Mouse (Mus musculus) embryonic facial prominence, embryonic 13.5 days (tissue): ENCODE results near the gene Ss18l1. TPM values are rescaled to one million over a fixed set of nuclear protein-coding genes. Genes with fewer than 3 reads are reported as not detected.

ENCODE experiments used
- ATAC-seq: fragments of 200-750 bp; cut with Nextera tagmentation; 2 replicates; pipeline ENCODE4 v1.8.0; 2017; ENCODE audit warnings: low read depth; ENCODE audit not compliant: insufficient number of reproducible peaks, insufficient read depth, low FRiP score, low TSS enrichment
- H3K27ac ChIP-seq: fragments of 300-500 bp; sonication (generic); 2 replicates; pipeline ENCODE4 v1.5.1; 2015; ENCODE audit warnings: moderate library complexity, mild to moderate bottlenecking, inconsistent platforms
- H3K27me3 ChIP-seq: fragments of 300-500 bp; sonication (generic); 2 replicates; pipeline ENCODE4 v1.6.1; 2015; ENCODE audit warnings: mild to moderate bottlenecking, inconsistent platforms
- H3K36me3 ChIP-seq: fragments of 300-500 bp; sonication (generic); 2 replicates; pipeline ENCODE4 v1.6.1; 2015; ENCODE audit warnings: mild to moderate bottlenecking, inconsistent platforms
- H3K4me1 ChIP-seq: fragments of 300-500 bp; sonication (generic); 2 replicates; pipeline ENCODE4 v1.6.1; 2015; ENCODE audit warnings: inconsistent platforms
- H3K4me2 ChIP-seq: fragments of 300-500 bp; sonication (generic); 2 replicates; pipeline ENCODE4 v1.6.1; 2015; ENCODE audit warnings: moderate library complexity, mild to moderate bottlenecking, inconsistent platforms
- H3K4me3 ChIP-seq: fragments of 300-500 bp; sonication (generic); 2 replicates; pipeline ENCODE4 v1.5.1; 2015; ENCODE audit warnings: mild to moderate bottlenecking, inconsistent platforms
- H3K9ac ChIP-seq: fragments of 300-500 bp; sonication (generic); 2 replicates; pipeline ENCODE4 v1.6.1; 2015; ENCODE audit warnings: mild to moderate bottlenecking, inconsistent platforms
- H3K9me3 ChIP-seq: fragments of 300-500 bp; sonication (generic); 2 replicates; pipeline ENCODE4 v1.6.1; 2016; ENCODE audit warnings: inconsistent platforms
- WGBS: fragments of 180-500 bp; shearing (Covaris S2); methylation state at CpG from one replicate; pipeline ENCODE4 v1.1.7; 2015; ENCODE audit warnings: mixed read lengths; 5-methylcytosine and 5-hydroxymethylcytosine counted together
- polyA plus RNA-seq: library from polyadenylated mRNA; unstranded; fragments of >200 nt; fragmentation: Nextera tagmentation; extraction: Ambion mirVana; gene quantifications from 2 replicates; pipeline ENCODE4 v1.2.1, GENCODE M21; 2015

The Ss18l1 gene
- polyA plus RNA-seq, 1 experiment from 2014 or later: 6.2 TPM

DNA sequence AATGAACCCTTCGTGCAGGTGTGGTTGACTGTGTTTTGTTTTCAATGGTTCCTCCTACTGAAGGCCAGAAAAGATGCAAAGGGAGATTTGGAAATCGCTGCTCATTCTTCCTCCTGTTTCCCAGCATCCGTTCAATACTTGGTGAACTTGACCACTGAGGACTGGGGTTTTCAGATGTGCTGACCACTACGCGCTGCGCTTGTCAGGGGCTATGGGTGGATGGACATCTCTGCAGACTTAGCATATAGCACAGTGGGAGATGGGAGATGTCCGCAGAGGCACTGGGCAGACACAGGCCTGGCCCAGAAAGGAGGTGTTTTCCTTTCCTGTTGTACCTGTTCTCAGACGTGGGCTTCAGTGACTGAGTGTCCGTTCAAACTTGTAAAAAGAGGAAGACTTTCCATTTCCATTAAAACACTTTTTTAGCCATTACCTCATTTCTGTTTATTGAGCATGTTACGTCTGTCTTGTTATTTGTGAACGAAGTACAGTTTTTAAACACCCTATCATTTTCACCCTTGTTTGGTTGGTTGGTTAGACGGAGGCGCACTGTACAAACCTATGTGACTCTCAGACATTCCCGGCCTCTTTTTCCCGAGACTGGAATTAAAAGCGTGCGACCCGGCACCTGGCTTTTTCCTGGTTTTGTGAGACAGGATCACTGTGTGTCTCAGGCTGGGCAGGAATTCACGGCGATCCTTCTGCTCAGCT lies 27.6 kb downstream of the Ss18l1 start:
- peak; percentile 37; the same call in 1 of the 2 replicates for ATAC-seq
- H3K27ac ChIP-seq: peak overlapping the region; percentile 77; the same call in 1 of the 2 replicates
- H3K36me3 ChIP-seq: peaks cover 34% of the 10 kb centered on the region
- H3K4me2 ChIP-seq: peak overlapping the region; percentile 87
- no peaks in the 10 kb centered on the region for H3K27me3 ChIP-seq
- 33% methylated on average over 20 of the region's 20 CpGs for WGBS
- H3K4me1 ChIP-seq: peaks cover 11% of the 10 kb centered on the region
- no peaks in the 10 kb centered on the region for H3K9me3 ChIP-seq
- peak overlapping the region; percentile 68 for H3K4me3 ChIP-seq
- peak overlapping the region; percentile 79 for H3K9ac ChIP-seq

GRCm38 (mm10) chr2:180070481-180071453 lies 28.5 kb downstream of the Ss18l1 start, which contains the start of gene Mtg2:
TSS of gene Mtg2 (plus strand) at chr2:180070588.
- WGBS: 4% methylated on average over 58 of the region's 58 CpGs
- H3K27me3 ChIP-seq: no peaks in the 10 kb centered on the region
- peaks cover 11% of the 10 kb centered on the region for H3K4me1 ChIP-seq
- peak within 1 kb of the TSS; percentile 77 for H3K27ac ChIP-seq
- H3K4me3 ChIP-seq: peak within 1 kb of the TSS; percentile 68
- no peaks in the 10 kb centered on the region for H3K9me3 ChIP-seq
- peaks cover 29% of the 10 kb centered on the region for H3K36me3 ChIP-seq
- peak within 1 kb of the TSS; percentile 79 for H3K9ac ChIP-seq
- peak within 1 kb of the TSS; percentile 87 for H3K4me2 ChIP-seq
- peak; percentile 93 for ATAC-seq

GRCm38 (mm10) chr2:180071671-180072070 lies 29.4 kb downstream of the Ss18l1 start:
- 0 out of 2 replicates have a peak overlapping the region, but pooled peaks have one; percentile 87 for H3K4me2 ChIP-seq

GRCm38 (mm10) chr2:180072886-180073285 lies 30.6 kb downstream of the Ss18l1 start:
- Histone ChIP-seq H3K9ac (no peak overlapping the region), H3K4me2 (no peak overlapping the region), H3K9me3 (no peaks in the 10 kb centered on the region), H3K4me1 (peaks cover 11% of the 10 kb centered on the region), H3K27ac (no peak overlapping the region), H3K36me3 (peaks cover 27% of the 10 kb centered on the region), H3K27me3 (no peaks in the 10 kb centered on the region), H3K4me3 (no peak overlapping the region)
- no peak for ATAC-seq
- 90% methylated on average over 7 of the region's 7 CpGs for WGBS

More at GRCm38 (mm10) chr2:180071671-180072070, 29.4 kb downstream of the Ss18l1 start:
- Histone ChIP-seq H3K4me3 (no peak overlapping the region), H3K27ac (no peak overlapping the region), H3K9ac (no peak overlapping the region), H3K36me3 (peaks cover 29% of the 10 kb centered on the region), H3K4me1 (peaks cover 11% of the 10 kb centered on the region), H3K9me3 (no peaks in the 10 kb centered on the region), H3K27me3 (no peaks in the 10 kb centered on the region)
- ATAC-seq: no peak
- 74% methylated on average over 2 of the region's 2 CpGs for WGBS

GRCm38 (mm10) chr2:180077622-180078021 lies 35.3 kb downstream of the Ss18l1 start:
- WGBS: 68% methylated on average over 3 of the region's 3 CpGs
- no peaks in the 10 kb centered on the region for H3K27me3 ChIP-seq
- ATAC-seq: no peak
- H3K9me3 ChIP-seq: no peaks in the 10 kb centered on the region
- no peak overlapping the region for H3K4me2 ChIP-seq
- H3K27ac ChIP-seq: no peak overlapping the region
- H3K4me3 ChIP-seq: no peak overlapping the region
- H3K4me1 ChIP-seq: no peaks in the 10 kb centered on the region
- H3K36me3 ChIP-seq: peaks cover 34% of the 10 kb centered on the region
- no peak overlapping the region for H3K9ac ChIP-seq

GRCm38 (mm10) chr2:180080680-180081079 lies 38.4 kb downstream of the Ss18l1 start:
- H3K36me3 ChIP-seq: peaks cover 46% of the 10 kb centered on the region
- H3K4me1 ChIP-seq: peaks cover 13% of the 10 kb centered on the region
- no peaks in the 10 kb centered on the region for H3K9me3 ChIP-seq
- H3K4me2 ChIP-seq: no peak overlapping the region
- no peak overlapping the region for H3K4me3 ChIP-seq
- 78% methylated on average over 8 of the region's 8 CpGs for WGBS
- no peak overlapping the region for H3K9ac ChIP-seq
- no peak for ATAC-seq
- H3K27me3 ChIP-seq: no peaks in the 10 kb centered on the region
- H3K27ac ChIP-seq: no peak overlapping the region

DNA sequence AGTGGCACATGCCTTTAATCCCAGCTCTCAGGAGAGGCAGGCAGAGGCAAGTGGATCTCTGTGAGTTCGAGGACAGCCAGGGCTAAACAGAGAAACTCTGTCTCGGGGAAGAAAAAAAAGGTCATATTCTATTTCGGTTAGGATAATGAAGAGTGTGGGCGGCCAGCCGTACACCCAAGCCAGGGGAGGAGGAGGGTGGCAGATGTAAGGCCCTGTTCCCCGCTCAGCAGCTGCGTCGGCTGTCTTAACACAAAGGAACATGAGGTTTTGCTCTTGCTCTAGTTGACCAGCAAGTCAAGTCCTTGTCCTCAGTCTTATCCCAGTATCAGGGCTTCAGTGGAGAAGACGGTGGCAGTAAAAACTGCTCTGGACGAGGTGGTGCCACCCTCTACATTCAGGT lies 40.8 kb downstream of the Ss18l1 start:
- no peak overlapping the region for H3K9ac ChIP-seq
- WGBS: 87% methylated on average over 10 of the region's 10 CpGs
- H3K27me3 ChIP-seq: no peaks in the 10 kb centered on the region
- H3K27ac ChIP-seq: no peak overlapping the region
- H3K4me3 ChIP-seq: no peak overlapping the region
- peaks cover 13% of the 10 kb centered on the region for H3K4me1 ChIP-seq
- ATAC-seq: no peak
- no peaks in the 10 kb centered on the region for H3K9me3 ChIP-seq
- H3K36me3 ChIP-seq: peaks cover 47% of the 10 kb centered on the region
- H3K4me2 ChIP-seq: no peak overlapping the region

- H3K4me1 ChIP-seq: peaks cover 13% of the 10 kb centered on the region
- H3K9ac ChIP-seq: no peak overlapping the region
- no peak overlapping the region for H3K4me3 ChIP-seq
- H3K4me2 ChIP-seq: no peak overlapping the region
- H3K27me3 ChIP-seq: no peaks in the 10 kb centered on the region
- no peak overlapping the region for H3K27ac ChIP-seq
- no peak for ATAC-seq
- peaks cover 42% of the 10 kb centered on the region for H3K36me3 ChIP-seq
- no peaks in the 10 kb centered on the region for H3K9me3 ChIP-seq
- 14% methylated on average over 3 of the region's 3 CpGs for WGBS
These were observed 42.3 kb downstream of the Ss18l1 start for GRCm38 (mm10) chr2:180084565-180084964.

GRCm38 (mm10) chr2:180085926-180086636 lies 43.8 kb downstream of the Ss18l1 start:
- no peak for ATAC-seq
- 0 out of 2 replicates have a peak overlapping the region, but pooled peaks have one; percentile 32 for H3K9ac ChIP-seq
- no peak overlapping the region for H3K4me2 ChIP-seq
- H3K4me3 ChIP-seq: no peak overlapping the region
- no peaks in the 10 kb centered on the region for H3K9me3 ChIP-seq
- H3K27me3 ChIP-seq: no peaks in the 10 kb centered on the region
- WGBS: 84% methylated on average over 16 of the region's 16 CpGs
- H3K36me3 ChIP-seq: peaks cover 42% of the 10 kb centered on the region
- H3K27ac ChIP-seq: no peak overlapping the region
- peaks cover 13% of the 10 kb centered on the region for H3K4me1 ChIP-seq

DNA sequence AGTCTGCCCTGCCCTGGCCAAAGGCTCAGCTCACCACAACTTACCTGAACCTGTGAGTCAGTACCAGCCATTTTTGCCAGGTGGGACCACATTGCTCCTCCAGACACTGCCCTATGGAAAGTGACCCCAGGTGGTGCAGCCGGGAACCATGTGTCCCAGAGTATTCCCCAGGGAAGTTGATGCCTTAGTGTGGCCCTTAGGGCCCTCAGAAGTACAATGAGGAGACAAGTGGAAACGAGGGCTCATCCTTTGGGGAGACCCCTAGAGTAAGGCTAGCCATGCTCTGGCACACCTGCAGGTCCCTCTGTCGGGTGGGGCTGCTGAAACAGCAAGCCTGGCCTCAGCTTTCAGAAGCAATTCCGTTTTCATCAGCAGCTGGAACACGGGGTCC lies 44.3 kb downstream of the Ss18l1 start:
- no peaks in the 10 kb centered on the region for H3K27me3 ChIP-seq
- no peak overlapping the region for H3K4me2 ChIP-seq
- H3K36me3 ChIP-seq: peaks cover 38% of the 10 kb centered on the region
- H3K9me3 ChIP-seq: no peaks in the 10 kb centered on the region
- no peak overlapping the region for H3K4me3 ChIP-seq
- no peak overlapping the region for H3K27ac ChIP-seq
- H3K9ac ChIP-seq: no peak overlapping the region
- peaks cover 13% of the 10 kb centered on the region for H3K4me1 ChIP-seq
- WGBS: 82% methylated on average over 5 of the region's 5 CpGs
- ATAC-seq: no peak

GRCm38 (mm10) chr2:180087472-180087871 lies 45.2 kb downstream of the Ss18l1 start:
- no peak overlapping the region for H3K4me3 ChIP-seq
- ATAC-seq: no peak
- H3K9ac ChIP-seq: no peak overlapping the region
- no peaks in the 10 kb centered on the region for H3K9me3 ChIP-seq
- H3K27me3 ChIP-seq: no peaks in the 10 kb centered on the region
- peaks cover 13% of the 10 kb centered on the region for H3K4me1 ChIP-seq
- 91% methylated on average over 4 of the region's 4 CpGs for WGBS
- no peak overlapping the region for H3K4me2 ChIP-seq
- H3K27ac ChIP-seq: no peak overlapping the region
- peaks cover 31% of the 10 kb centered on the region for H3K36me3 ChIP-seq
